Mouse (Mus musculus): ENCODE data around the gene Kcnd3. TPM values are rescaled to one million over a fixed set of nuclear protein-coding genes. Genes with fewer than 3 reads are reported as not detected.

Gene Kcnd3
- total RNA-seq, 2 experiments from 2014 or later: 0.08 to 0.10 TPM

Other genes starting within 250 kb of the Kcnd3 start
- 1 to 10 TPM; 7.8 to 8.1 TPM for gene Ddx20, start 235.2 kb downstream of the Kcnd3 start, total RNA-seq (2021)

All from gastrocnemius, postnatal 25 days (tissue).